Mouse (Mus musculus): Measurements from ENCODE around the gene Tmprss11d. TPM values are rescaled to one million over a fixed set of nuclear protein-coding genes. Genes with fewer than 3 reads are reported as not detected.

Gene Tmprss11d
- polyA plus RNA-seq, 1 experiment from 2014 or later = 0.11 TPM

GRCm38 (mm10) chr5:86289208-86289607, 84.0 kb downstream of the Tmprss11d start, which contains the start of gene Tmprss11c:
TSS of gene Tmprss11c (minus strand) at chr5:86289308.
- Histone ChIP-seq H3K9ac (no peak within 1 kb of the TSS), H3K36me3 (no peaks in the 10 kb centered on the region), H3K4me1 (no peaks in the 10 kb centered on the region), H3K9me3 (no peaks in the 10 kb centered on the region), H3K4me3 (no peak within 1 kb of the TSS), H3K27me3 (replicated peaks) (no peaks in the 10 kb centered on the region), H3K4me2 (replicated peaks) (no peak within 1 kb of the TSS), H3K27ac (no peak within 1 kb of the TSS)
- no peak for ATAC-seq (ENCODE audit: low FRiP score, low read depth)
- WGBS = 90% methylated on average over 4 of the region's 4 CpGs

Other genes with a start within 250 kb of the Tmprss11d start
- 14.6 and 18.3 TPM in 2 replicates for gene Uba6, start 200.6 kb downstream of the Tmprss11d start, polyA plus RNA-seq (2016; fragmentation: Nextera tagmentation; extraction: Ambion mirVana)
- not detected in 2 replicates for gene Gnrhr, start 175.5 kb downstream of the Tmprss11d start, polyA plus RNA-seq (2016; fragmentation: Nextera tagmentation; extraction: Ambion mirVana)
- gene Tmprss11c, start 84.1 kb downstream of the Tmprss11d start, polyA plus RNA-seq (2016; fragmentation: Nextera tagmentation; extraction: Ambion mirVana) = not detected in 2 replicates
- gene Tmprss11a, start 95.6 kb upstream of the Tmprss11d start, polyA plus RNA-seq (2016; fragmentation: Nextera tagmentation; extraction: Ambion mirVana) = not detected in 2 replicates
- gene Tmprss11g, start 145.2 kb upstream of the Tmprss11d start, polyA plus RNA-seq (2016; fragmentation: Nextera tagmentation; extraction: Ambion mirVana) = not detected in 2 replicates